Mouse (Mus musculus): Measurements from ENCODE around the gene Zfp644. TPM values are rescaled to one million over a fixed set of nuclear protein-coding genes. Genes with fewer than 3 reads are reported as not detected.

Zfp644 gene
- polyA plus RNA-seq, 1 experiment from 2014 or later: 44.4 TPM

- Histone ChIP-seq H3K9me3 (ENCODE audit: control insufficient read depth, low read length) (no peaks in the 10 kb centered on the region), H3K36me3 (ENCODE audit: control insufficient read depth, insufficient read depth, low read length) (no peaks in the 10 kb centered on the region), H3K4me2 (peak overlapping the region; percentile 100), H3K9ac (ENCODE audit: low read depth, low read length) (peak overlapping the region; percentile 66), H3K4me1 (replicated peaks; ENCODE audit: control insufficient read depth, insufficient read depth, low read length) (no peaks in the 10 kb centered on the region), H3K27ac (ENCODE audit: low read depth, low read length) (no peak overlapping the region), H3K27me3 (replicated peaks; ENCODE audit: control insufficient read depth, insufficient read depth, low read length) (peaks cover 13% of the 10 kb centered on the region), H3K4me3 (ENCODE audit: low read depth, low read length) (peak overlapping the region; percentile 69)
- peak; percentile 95 for ATAC-seq (replicated peaks; ENCODE audit: low FRiP score)
- peak; percentile 85 for DNase-seq (ENCODE audit: low spot score)
- 1% methylated on average over 45 of the region's 45 CpGs for WGBS
Observed at GRCm38 (mm10) chr5:106574560-106574946, 122.5 kb downstream of the Zfp644 start.

GRCm38 (mm10) chr5:106573742-106574559 lies 123.1 kb downstream of the Zfp644 start:
- peak overlapping the region; percentile 69 for H3K4me3 ChIP-seq (ENCODE audit: low read depth, low read length)
- no peaks in the 10 kb centered on the region for H3K4me1 ChIP-seq (replicated peaks; ENCODE audit: control insufficient read depth, insufficient read depth, low read length)
- H3K27me3 ChIP-seq (replicated peaks; ENCODE audit: control insufficient read depth, insufficient read depth, low read length): peaks cover 13% of the 10 kb centered on the region
- DNase-seq (ENCODE audit: low spot score) (no peak), ATAC-seq (replicated peaks; ENCODE audit: low FRiP score) (peak; percentile 48)
- no peaks in the 10 kb centered on the region for H3K36me3 ChIP-seq (ENCODE audit: control insufficient read depth, insufficient read depth, low read length)
- 5% methylated on average over 55 of the region's 55 CpGs for WGBS
- peak overlapping the region; percentile 100 for H3K4me2 ChIP-seq
- H3K27ac ChIP-seq (ENCODE audit: low read depth, low read length): no peak overlapping the region
- H3K9ac ChIP-seq (ENCODE audit: low read depth, low read length): peak overlapping the region; percentile 66
- H3K9me3 ChIP-seq (ENCODE audit: control insufficient read depth, low read length): no peaks in the 10 kb centered on the region

Other genes starting within 250 kb of the Zfp644 start
- not detected in 2 replicates for gene Barhl2, start 239.1 kb downstream of the Zfp644 start, polyA plus RNA-seq (2014; fragmentation: Nextera tagmentation; extraction: Ambion mirVana)
- not detected in 2 replicates for gene Gm17304, start 88.2 kb downstream of the Zfp644 start, polyA plus RNA-seq (2014; fragmentation: Nextera tagmentation; extraction: Ambion mirVana)
- 0.41 and 0.78 TPM in 2 replicates for gene Hfm1, start 229.0 kb upstream of the Zfp644 start, polyA plus RNA-seq (2014; fragmentation: Nextera tagmentation; extraction: Ambion mirVana)

Data from liver, embryonic 11.5 days (tissue).